Mouse (Mus musculus): Measurements from ENCODE around the gene Cdc14a. TPM values are rescaled to one million over a fixed set of nuclear protein-coding genes. Genes with fewer than 3 reads are reported as not detected.

Cdc14a gene
- total and polyA plus RNA-seq, 3 experiments: 2.6 to 5.9 TPM; not detected in 1

DNA sequence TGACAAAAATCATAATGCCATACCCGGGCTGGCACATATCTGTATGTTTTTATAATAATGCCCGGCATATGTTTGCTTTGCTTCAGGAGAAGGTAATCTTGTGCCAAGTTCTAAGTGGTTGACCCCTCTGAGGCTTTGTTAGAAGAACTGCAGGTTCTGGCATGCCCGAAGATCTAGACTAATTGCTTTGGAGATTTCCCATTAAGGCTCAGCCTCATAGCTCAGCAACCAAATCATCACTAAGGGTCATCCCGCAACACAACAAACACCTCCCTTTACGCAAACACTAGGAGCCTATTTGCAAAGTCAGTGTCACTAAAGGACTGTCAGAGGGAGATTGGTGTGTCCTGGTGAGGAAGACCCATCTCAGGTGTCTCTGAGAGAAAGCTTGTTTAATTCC, 62.7 kb downstream of the Cdc14a start:
- Histone ChIP-seq H3K9ac (ENCODE audit: control insufficient read depth, low read depth, low read length, poor library complexity, severe bottlenecking) (no peak overlapping the region), H3K27ac (ENCODE audit: control insufficient read depth, low read depth, low read length) (no peak overlapping the region), H3K4me1 (ENCODE audit: control insufficient read depth in 1 of 2, insufficient read depth in 2 of 2, low read length in 2 of 2) (peaks cover 13% of the 10 kb centered on the region in 2 experiments), H3K9me3 (replicated peaks; ENCODE audit: insufficient read depth, low read length) (no peaks in the 10 kb centered on the region), H3K79me2 (ENCODE audit: control insufficient read depth, insufficient read depth, low read length, poor library complexity) (0 out of 2 replicates have a peak, but pooled peaks cover 2% of the 10 kb centered on the region), H3K27me3 (ENCODE audit: control insufficient read depth in 1 of 2, insufficient read depth in 2 of 2, low read length in 2 of 2) (no peaks in the 10 kb centered on the region), H3K36me3 (ENCODE audit: control insufficient read depth in 1 of 2, insufficient read depth in 2 of 2, low read length in 2 of 2) (peaks cover 0 to 19% of the 10 kb centered on the region in 2 experiments; a peak in 2 of 4 replicates), H3K4me3 (ENCODE audit: control insufficient read depth in 1 of 2, insufficient read depth in 1 of 2, low read depth in 2 of 2, low read length in 2 of 2) (no peak overlapping the region)
- DNase-seq (ENCODE audit: low read depth, low spot score): no peak
- TF ChIP-seq E2F4 (IDR thresholded peaks at IDR 0.05; ENCODE audit: borderline replicate concordance, low read depth, low read length): no peak
- TF ChIP-seq ZC3H11A (IDR thresholded peaks at IDR 0.05; ENCODE audit: low read depth, low read length): no peak
- TF ChIP-seq ELF1 (IDR thresholded peaks at IDR 0.05; ENCODE audit: low read depth, low read length): no peak
- TF ChIP-seq POLR2A (IDR thresholded peaks at IDR 0.05; ENCODE audit: control insufficient read depth in 1 of 2, insufficient read depth in 1 of 2, low read depth in 1 of 2, low read length in 2 of 2, poor library complexity in 1 of 2): no peak
- no peak for TF ChIP-seq MXI1 (IDR thresholded peaks at IDR 0.05; ENCODE audit: low read depth, low read length)
- no peak for TF ChIP-seq SIN3A (IDR thresholded peaks at IDR 0.05; ENCODE audit: low read length)
- TF ChIP-seq EP300 (IDR thresholded peaks at IDR 0.05; ENCODE audit: low read depth in 1 of 2, low read length in 2 of 2): no peak
- no peak for TF ChIP-seq ZNF384 (IDR thresholded peaks at IDR 0.05; ENCODE audit: low read depth, low read length)
- no peak for TF ChIP-seq MAZ (IDR thresholded peaks at IDR 0.05; ENCODE audit: low read depth, low read length)
- no peak for TF ChIP-seq TCF12 (IDR thresholded peaks at IDR 0.05; ENCODE audit: low read depth, low read length)
- no peak for TF ChIP-seq CTCF (IDR thresholded peaks at IDR 0.05 in 2 of 3, conservative IDR thresholded peaks at IDR 0.05 in 1 of 3; ENCODE audit: control insufficient read depth in 1 of 3, insufficient read depth in 1 of 3, low read depth in 2 of 3, low read length in 3 of 3, poor library complexity in 1 of 3, severe bottlenecking in 1 of 3)
- TF ChIP-seq POLR2AphosphoS5 (IDR thresholded peaks at IDR 0.05; ENCODE audit: borderline replicate concordance, low read depth, low read length): no peak
- no peak for TF ChIP-seq NELFE (IDR thresholded peaks at IDR 0.05; ENCODE audit: low read depth, low read length)
- no peak for TF ChIP-seq JUND (IDR thresholded peaks at IDR 0.05; ENCODE audit: low read depth, low read length)
- TF ChIP-seq RCOR1 (IDR thresholded peaks at IDR 0.05; ENCODE audit: low read depth, low read length): no peak
- TF ChIP-seq TAL1 (IDR thresholded peaks at IDR 0.05; ENCODE audit: low read length): no peak
- no peak for TF ChIP-seq GATA1 (IDR thresholded peaks at IDR 0.05; ENCODE audit: low read depth, low read length)
- no peak for TF ChIP-seq USF1 (IDR thresholded peaks at IDR 0.05; ENCODE audit: low read depth, low read length)
- no peak for TF ChIP-seq CHD1 (IDR thresholded peaks at IDR 0.05; ENCODE audit: low read depth, low read length)
- no peak for TF ChIP-seq ZKSCAN1 (IDR thresholded peaks at IDR 0.05; ENCODE audit: low read depth, low read length)

DNA sequence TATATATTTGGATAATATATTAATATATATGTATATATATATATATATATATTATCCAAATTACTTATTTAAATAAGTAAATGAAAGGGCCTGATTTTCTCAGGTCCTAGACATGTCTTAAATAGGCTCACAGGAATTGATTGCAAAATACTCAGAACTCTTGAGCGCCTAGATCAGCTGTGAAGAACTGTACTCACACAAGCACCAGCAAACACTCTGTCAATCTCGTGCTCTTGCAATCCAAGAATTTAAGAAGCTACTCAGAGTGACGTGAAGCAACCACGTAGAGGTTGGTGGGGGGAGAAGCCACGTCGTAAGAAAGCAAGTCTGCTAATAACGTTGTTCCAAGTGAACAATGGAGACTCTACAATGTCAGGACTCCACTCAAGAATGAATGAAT, 66.0 kb downstream of the Cdc14a start:
- no peak overlapping the region for H3K9ac ChIP-seq (ENCODE audit: control insufficient read depth, low read depth, low read length, poor library complexity, severe bottlenecking)

More for the DNA sequence above, 66.0 kb downstream of the Cdc14a start:
- Histone ChIP-seq H3K27me3 (ENCODE audit: control insufficient read depth in 1 of 2, insufficient read depth in 2 of 2, low read length in 2 of 2) (no peaks in the 10 kb centered on the region), H3K4me3 (ENCODE audit: control insufficient read depth in 1 of 2, insufficient read depth in 1 of 2, low read depth in 2 of 2, low read length in 2 of 2) (no peak overlapping the region), H3K9me3 (replicated peaks; ENCODE audit: insufficient read depth, low read length) (no peaks in the 10 kb centered on the region), H3K36me3 (ENCODE audit: control insufficient read depth in 1 of 2, insufficient read depth in 2 of 2, low read length in 2 of 2) (peaks cover 0 to 38% of the 10 kb centered on the region in 2 experiments; a peak in 2 of 4 replicates), H3K4me1 (ENCODE audit: control insufficient read depth in 1 of 2, insufficient read depth in 2 of 2, low read length in 2 of 2) (peaks cover 19 to 25% of the 10 kb centered on the region in 2 experiments), H3K27ac (ENCODE audit: control insufficient read depth, low read depth, low read length) (no peak overlapping the region), H3K79me2 (ENCODE audit: control insufficient read depth, insufficient read depth, low read length, poor library complexity) (0 out of 2 replicates have a peak, but pooled peaks cover 2% of the 10 kb centered on the region)
- no peak for TF ChIP-seq MYC (IDR thresholded peaks at IDR 0.05; ENCODE audit: low read depth, low read length)
- no peak for DNase-seq (ENCODE audit: low read depth, low spot score)
